ENCODE assay signal across 9 mouse cellular contexts in genomic region chr1:133741881-133742434, GRCm38 (mm10). TPM values are rescaled to one million over a fixed set of nuclear protein-coding genes. Genes with fewer than 3 reads are reported as not detected.
A peak's percentile ranks its signal among the peaks of the same experiment; 100 is the strongest.
DNase-seq lines count a peak whose midpoint lies in the region; ATAC-seq lines count a peak whose summit lies in the region.
"Had no signal": no experiment of that assay in that cellular context is flagged by ENCODE, and none has a peak within 500 bp of the region (broad histone marks: within the 10 kb centered on the region; RNA-seq: fewer than 3 reads in every experiment).

No protein-coding gene starts in this region.

- intact Hi-C loops in left cerebral cortex, postnatal 10 days (cut with DNase I): no loop called here

- H3K9me3 ChIP-seq in hindbrain, embryonic 12.5 days (replicated peaks): no peaks in the 10 kb centered on the region
- no peaks in the 10 kb centered on the region for H3K9me3 ChIP-seq in hindbrain, embryonic 11.5 days (ENCODE audit: control insufficient read depth, low read length)
- no peaks in the 10 kb centered on the region for H3K9me3 ChIP-seq in limb, embryonic 12.5 days
- H3K9me3 ChIP-seq: lung, embryonic 15.5 days had no signal

- no peak overlapping the region for H3K27ac ChIP-seq in hindbrain, embryonic 12.5 days
- no peak overlapping the region for H3K27ac ChIP-seq in hindbrain, embryonic 11.5 days (ENCODE audit: low read depth, low read length)
- H3K27ac ChIP-seq in limb, embryonic 12.5 days: peak overlapping the region; percentile 84
- H3K27ac ChIP-seq: lung, embryonic 15.5 days had no signal

- ATAC-seq in hindbrain, embryonic 12.5 days (ENCODE audit: low FRiP score): 0 out of 2 replicates have a peak, but pooled peaks have one; percentile 22
- no peak for ATAC-seq in hindbrain, embryonic 11.5 days (ENCODE audit: low FRiP score)
- ATAC-seq in limb, embryonic 12.5 days (ENCODE audit: insufficient number of reproducible peaks, insufficient read depth, low FRiP score, low TSS enrichment, low read depth): peak; percentile 50; the same call in 1 of the 2 replicates

- peak overlapping the region; percentile 14; the same call in 1 of the 2 replicates for H3K9ac ChIP-seq in hindbrain, embryonic 12.5 days
- H3K9ac ChIP-seq in hindbrain, embryonic 11.5 days (ENCODE audit: low read depth, low read length): no peak overlapping the region; the same call in 1 of the 2 replicates
- H3K9ac ChIP-seq in limb, embryonic 12.5 days (replicated peaks): peak overlapping the region; percentile 23; the same call in 1 of the 2 replicates
- H3K9ac ChIP-seq: lung, embryonic 15.5 days had no signal

- no peaks in the 10 kb centered on the region; the same call in 1 of the 2 replicates for H3K36me3 ChIP-seq in hindbrain, embryonic 12.5 days
- no peaks in the 10 kb centered on the region for H3K36me3 ChIP-seq in hindbrain, embryonic 11.5 days (ENCODE audit: control insufficient read depth, insufficient read depth, low read length)
- no peaks in the 10 kb centered on the region for H3K36me3 ChIP-seq in limb, embryonic 12.5 days
- H3K36me3 ChIP-seq: lung, embryonic 15.5 days had no signal

- WGBS in hindbrain, embryonic 12.5 days: 49% methylated on average over 11 of the region's 11 CpGs
- WGBS in hindbrain, embryonic 11.5 days: 45% methylated on average over 11 of the region's 11 CpGs
- WGBS in limb, embryonic 12.5 days: 18% methylated on average over 11 of the region's 11 CpGs

- no peak overlapping the region for H3K4me3 ChIP-seq in hindbrain, embryonic 12.5 days
- no peak overlapping the region for H3K4me3 ChIP-seq in hindbrain, embryonic 11.5 days (ENCODE audit: low read depth, low read length)
- H3K4me3 ChIP-seq in limb, embryonic 12.5 days (replicated peaks): no peak overlapping the region
- H3K4me3 ChIP-seq: lung, embryonic 15.5 days had no signal

- H3K4me1 ChIP-seq in hindbrain, embryonic 12.5 days: peaks cover 24% of the 10 kb centered on the region
- H3K4me1 ChIP-seq in hindbrain, embryonic 11.5 days (replicated peaks; ENCODE audit: control insufficient read depth, insufficient read depth, low read length): peaks cover 3% of the 10 kb centered on the region
- H3K4me1 ChIP-seq in limb, embryonic 12.5 days (replicated peaks): peaks cover 55% of the 10 kb centered on the region

- no peak for DNase-seq in hindbrain, embryonic 11.5 days (ENCODE audit: low spot score)
- DNase-seq in adrenal gland, postnatal 14 days: peak; percentile 32
- DNase-seq in heart, adult 9 months (ENCODE audit: low spot score in 2 of 2): peak; percentile 33 to 58
- DNase-seq in layer of hippocampus, adult 11-12 months (ENCODE audit: low spot score): no peak
- no peak for DNase-seq in left cerebral cortex, postnatal 10 days (ENCODE audit: extremely low spot score in 1 of 2, low spot score in 2 of 2)

- peaks cover 4% of the 10 kb centered on the region; the same call in 1 of the 2 replicates for H3K27me3 ChIP-seq in hindbrain, embryonic 12.5 days
- no peaks in the 10 kb centered on the region for H3K27me3 ChIP-seq in hindbrain, embryonic 11.5 days (ENCODE audit: control insufficient read depth, insufficient read depth, low read length)
- H3K27me3 ChIP-seq in limb, embryonic 12.5 days: peaks cover 30% of the 10 kb centered on the region
- H3K27me3 ChIP-seq: lung, embryonic 15.5 days had no signal

- no peak overlapping the region for H3K4me2 ChIP-seq in hindbrain, embryonic 12.5 days (replicated peaks)
- no peak overlapping the region for H3K4me2 ChIP-seq in hindbrain, embryonic 11.5 days (replicated peaks; ENCODE audit: low read depth, low read length)
- peak overlapping the region; percentile 28 for H3K4me2 ChIP-seq in limb, embryonic 12.5 days
- H3K4me2 ChIP-seq: lung, embryonic 15.5 days had no signal

RNA-seq across cellular contexts. Expression of gene Lax1, which starts 52.0 kb away (rescaled TPM):
- 0.12 and 0.33 TPM in 2 replicates for polyA plus RNA-seq in hindbrain, embryonic 12.5 days (2016; fragmentation: Nextera tagmentation; extraction: Ambion mirVana)
- polyA plus RNA-seq in hindbrain, embryonic 11.5 days (2014; fragmentation: Nextera tagmentation; extraction: Ambion mirVana): 0.12 and 0.22 TPM in 2 replicates
- total RNA-seq in adrenal gland, postnatal 14 days (2021): 0.82 and 7.1 TPM in 2 replicates
- polyA plus RNA-seq in limb, embryonic 12.5 days (2016; fragmentation: Nextera tagmentation; extraction: Ambion mirVana): 1.1 and 1.3 TPM in 2 replicates
- under 1 TPM; 0.63 to 0.75 TPM for total RNA-seq in left cerebral cortex, postnatal 10 days (2021)
- total RNA-seq: gastrocnemius, adult 8-10 months had no signal

RNA-seq across cellular contexts. Expression of gene Atp2b4, which starts 58.9 kb away (rescaled TPM):
- polyA plus RNA-seq in hindbrain, embryonic 12.5 days (2016; fragmentation: Nextera tagmentation; extraction: Ambion mirVana): 12.2 and 16.3 TPM in 2 replicates
- 8.7 and 15.3 TPM in 2 replicates for polyA plus RNA-seq in hindbrain, embryonic 11.5 days (2014; fragmentation: Nextera tagmentation; extraction: Ambion mirVana)
- total RNA-seq in adrenal gland, postnatal 14 days (2021): 36.6 and 36.7 TPM in 2 replicates
- polyA plus RNA-seq in limb, embryonic 12.5 days (2016; fragmentation: Nextera tagmentation; extraction: Ambion mirVana): 8.5 and 9.4 TPM in 2 replicates
- total RNA-seq in left cerebral cortex, postnatal 10 days (2021): 100 to 1,000 TPM; 257 to 273 TPM

Comparison
In these comparisons a context has a peak if more than half of its experiments do, and no peak if none do; other contexts are left out.
1. DNase-seq: peak in adrenal gland, postnatal 14 days (single experiment) and heart, adult 9 months (2 of 2); none in hindbrain, embryonic 11.5 days (single experiment), layer of hippocampus, adult 11-12 months (single experiment) and left cerebral cortex, postnatal 10 days (0 of 2).